Mouse (Mus musculus) megakaryocyte-erythroid progenitor cell, adult 5-6 weeks (primary cell): Measurements from ENCODE around the gene Ammecr1. TPM values are rescaled to one million over a fixed set of nuclear protein-coding genes. Genes with fewer than 3 reads are reported as not detected.

Experiments
- ATAC-seq: replicated peaks from 2 replicates; pipeline ENCODE4 v1.8.0; 2016; ENCODE audit warnings: mild to moderate bottlenecking, inconsistent platforms; ENCODE audit not compliant: severe bottlenecking, poor library complexity, low FRiP score, low TSS enrichment
- total RNA-seq, 2 experiments: library from RNA; stranded (forward) in 1 of 2; stranded (reverse) in 1 of 2; fragments of 200-1000, 215-1000 nt in 1 of 2; fragments of >200 nt in 1 of 2; fragmentation: Nextera tagmentation in 1 of 2; gene quantifications; 2 replicates each; pipeline ENCODE4 v1.2.3; 2014 to 2017

The Ammecr1 gene
- total RNA-seq (2014; fragmentation: Nextera tagmentation) (72.0 and 76.0 TPM in 2 replicates), total RNA-seq (2017) (33.1 and 44.6 TPM in 2 replicates)

GRCm38 (mm10) chrX:142966008-142966966 is at the start of gene Ammecr1:
TSS of gene Ammecr1 (minus strand) at chrX:142966728.
- peak; percentile 81 for ATAC-seq

- ATAC-seq: no peak
Measured at GRCm38 (mm10) chrX:143014118-143014517, 47.6 kb upstream of the Ammecr1 start.

- peak; percentile 56; the same call in 1 of the 2 replicates for ATAC-seq
Measured at GRCm38 (mm10) chrX:143012334-143012733, 45.8 kb upstream of the Ammecr1 start.

GRCm38 (mm10) chrX:143011865-143012264 is 45.3 kb upstream of the Ammecr1 start:
- ATAC-seq: peak; percentile 94

GRCm38 (mm10) chrX:143004131-143004846 is 37.8 kb upstream of the Ammecr1 start:
- peak; percentile 57; the same call in 1 of the 2 replicates for ATAC-seq

- no peak for ATAC-seq
Measured at GRCm38 (mm10) chrX:142997214-142997613, 30.7 kb upstream of the Ammecr1 start.

- no peak for ATAC-seq
Measured at GRCm38 (mm10) chrX:142994514-142994913, 28.0 kb upstream of the Ammecr1 start.

GRCm38 (mm10) chrX:142984170-142984569 is 17.6 kb upstream of the Ammecr1 start:
- ATAC-seq: no peak

GRCm38 (mm10) chrX:142983638-142984037 is 17.1 kb upstream of the Ammecr1 start:
- ATAC-seq: no peak

- peak; percentile 91 for ATAC-seq
Measured at GRCm38 (mm10) chrX:142981530-142982130, 15.1 kb upstream of the Ammecr1 start.

GRCm38 (mm10) chrX:142980855-142981529 is 14.5 kb upstream of the Ammecr1 start:
- no peak for ATAC-seq

GRCm38 (mm10) chrX:142979224-142979623 is 12.7 kb upstream of the Ammecr1 start:
- no peak for ATAC-seq

GRCm38 (mm10) chrX:142972443-142972970 is 6.0 kb upstream of the Ammecr1 start:
- ATAC-seq: peak; percentile 99

- no peak for ATAC-seq
Measured at GRCm38 (mm10) chrX:142971759-142972158, 5.2 kb upstream of the Ammecr1 start.

- no peak for ATAC-seq
Measured at GRCm38 (mm10) chrX:142967067-142967466, 539 bp upstream of the Ammecr1 start.

GRCm38 (mm10) chrX:142965236-142966007 is 1.1 kb downstream of the Ammecr1 start:
- no peak for ATAC-seq

- no peak for ATAC-seq
Measured at GRCm38 (mm10) chrX:142960434-142960833, 6.1 kb downstream of the Ammecr1 start.

- ATAC-seq: no peak
Measured at GRCm38 (mm10) chrX:142959674-142960307, 6.7 kb downstream of the Ammecr1 start.
